Mouse (Mus musculus) liver, adult 2 months (tissue): ENCODE data around the gene Art3.

ENCODE experiments used
- CTCF ChIP-seq: fragments of 200-500 bp; IDR thresholded peaks from 2 replicates; pipeline ENCODE4 v1.5.1; 2011; ENCODE audit warnings: low read depth, low read length, control low read depth
- POLR2A ChIP-seq: fragments of 200-500 bp; IDR thresholded peaks from 2 replicates; pipeline ENCODE4 v1.6.1; 2011; ENCODE audit warnings: low read length, control low read depth; ENCODE audit not compliant: insufficient read depth; ENCODE audit errors: extremely low read depth

DNA sequence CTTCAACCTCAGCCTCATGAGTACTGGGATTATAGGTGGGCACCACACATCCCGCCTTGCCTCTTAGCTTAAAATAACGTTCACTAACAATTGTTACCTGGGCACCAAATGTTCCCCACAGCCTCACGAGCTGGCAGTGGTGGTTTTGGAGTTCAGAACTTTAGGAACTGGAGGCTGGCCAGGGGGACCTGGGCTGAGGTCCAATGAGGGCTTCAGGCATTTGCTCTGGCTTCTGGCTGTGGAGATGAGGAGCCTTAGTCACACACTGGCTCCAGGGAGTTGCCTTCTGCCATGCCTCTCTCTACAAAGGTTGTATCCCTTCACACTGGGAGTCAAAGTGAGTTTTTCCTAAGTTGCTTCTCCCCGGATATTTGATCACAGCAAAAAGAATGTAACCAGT is 49.1 kb upstream of the Art3 start:
- TF ChIP-seq POLR2A (no peak), CTCF (no peak)
